Mouse (Mus musculus): ENCODE results near the gene Cdrt4. TPM values are rescaled to one million over a fixed set of nuclear protein-coding genes. Genes with fewer than 3 reads are reported as not detected.

The Cdrt4 gene
- polyA plus RNA-seq, 1 experiment from 2014 or later: not detected

DNA sequence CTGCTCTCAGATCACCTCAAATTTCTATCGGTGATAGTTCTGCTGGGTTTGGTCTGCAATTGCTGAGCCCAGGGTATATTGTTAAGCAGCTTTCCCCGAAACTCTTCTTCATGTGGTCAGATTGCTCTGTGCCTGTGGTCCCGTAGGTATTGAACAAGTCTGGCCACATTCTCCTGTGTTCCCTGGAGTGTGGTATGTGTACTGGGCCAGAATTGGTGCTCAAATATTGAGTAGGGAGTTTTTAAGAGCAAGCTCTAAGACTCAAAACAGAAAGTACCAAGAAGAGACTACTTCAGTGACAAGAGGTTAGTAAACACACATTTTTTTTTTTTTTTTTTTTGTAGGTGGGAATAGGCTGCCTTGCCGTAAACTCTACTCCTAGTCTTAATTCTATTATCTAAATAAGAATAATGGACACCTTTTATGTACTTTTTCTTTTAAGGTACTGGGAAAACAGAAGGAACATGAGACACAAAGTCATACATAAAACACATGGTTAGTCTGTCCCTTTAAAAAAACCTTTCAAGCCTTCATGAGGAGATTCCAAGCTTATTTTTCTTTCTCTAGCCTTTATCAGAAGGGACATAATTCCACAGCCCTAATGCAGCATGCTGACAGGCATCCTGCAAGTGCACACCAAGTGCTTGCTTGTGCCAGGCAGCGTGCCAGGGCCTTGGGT is 46.2 kb downstream of the Cdrt4 start:
- H3K4me3 ChIP-seq: no peak overlapping the region
- H3K9me3 ChIP-seq: no peaks in the 10 kb centered on the region
- ATAC-seq (ENCODE audit: extremely low read depth, insufficient number of reproducible peaks, low FRiP score, low TSS enrichment): no peak
- peaks cover 42% of the 10 kb centered on the region for H3K4me1 ChIP-seq
- WGBS: 62% methylated on average over 5 of the region's 5 CpGs
- no peaks in the 10 kb centered on the region for H3K27me3 ChIP-seq (replicated peaks)
- no peaks in the 10 kb centered on the region for H3K36me3 ChIP-seq
- peak overlapping the region; percentile 50; the same call in 1 of the 2 replicates for H3K9ac ChIP-seq
- H3K4me2 ChIP-seq: peak overlapping the region; percentile 45
- peak overlapping the region; percentile 86 for H3K27ac ChIP-seq (replicated peaks)

DNA sequence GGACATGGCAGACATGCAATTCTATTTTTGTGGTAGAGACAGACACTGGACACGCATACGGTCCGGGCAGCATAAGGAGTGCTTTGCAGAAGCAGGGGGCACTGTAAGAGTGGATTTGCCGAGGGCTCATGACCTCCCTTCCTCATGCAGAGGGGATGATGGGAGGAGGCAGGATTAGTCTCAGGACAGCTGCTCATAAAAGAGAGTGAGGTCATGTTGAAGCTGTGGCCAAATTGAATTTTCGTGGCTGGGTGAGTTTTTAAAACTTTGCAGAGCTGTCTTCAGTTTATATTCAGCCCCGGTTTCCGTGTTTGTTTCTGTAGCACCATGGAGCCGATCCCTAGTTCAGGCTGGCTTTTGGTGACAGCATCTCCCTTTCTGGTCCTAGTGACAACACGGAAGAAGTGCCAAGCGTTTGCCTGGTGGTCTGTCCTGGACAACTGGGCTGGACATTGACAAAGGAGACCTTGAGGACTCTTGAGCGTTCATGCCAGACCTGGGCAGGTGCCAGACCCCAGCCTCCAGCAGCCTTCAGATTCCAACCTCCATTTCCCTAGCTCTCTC is 46.8 kb downstream of the Cdrt4 start:
- H3K4me3 ChIP-seq: no peak overlapping the region
- H3K4me2 ChIP-seq: peak overlapping the region; percentile 45
- ATAC-seq (ENCODE audit: extremely low read depth, insufficient number of reproducible peaks, low FRiP score, low TSS enrichment): no peak
- WGBS: 29% methylated on average over 11 of the region's 11 CpGs
- H3K27ac ChIP-seq (replicated peaks): peak overlapping the region; percentile 86
- H3K4me1 ChIP-seq: peaks cover 42% of the 10 kb centered on the region
- H3K9me3 ChIP-seq: no peaks in the 10 kb centered on the region
- H3K36me3 ChIP-seq: no peaks in the 10 kb centered on the region
- no peaks in the 10 kb centered on the region for H3K27me3 ChIP-seq (replicated peaks)
- H3K9ac ChIP-seq: peak overlapping the region; percentile 50; the same call in 1 of the 2 replicates

DNA sequence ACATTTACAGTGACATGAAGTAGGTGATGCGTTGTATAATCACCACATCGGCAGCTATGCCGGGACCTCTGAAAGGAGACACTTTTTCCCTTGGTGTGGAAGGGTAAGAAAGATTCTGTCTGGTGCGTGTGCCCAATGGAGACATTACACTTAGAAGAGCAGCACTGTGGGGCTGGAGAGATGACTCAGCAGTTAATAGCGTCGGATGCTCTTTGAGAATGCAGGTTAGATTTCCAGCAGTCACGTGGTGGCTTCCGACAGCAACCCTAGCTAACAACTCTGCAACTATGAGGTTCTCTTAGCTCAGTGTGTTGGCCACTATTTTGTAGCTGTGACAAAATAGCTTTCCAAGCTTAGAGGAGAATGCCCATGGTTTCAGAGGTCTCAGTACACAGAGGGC is 49.1 kb downstream of the Cdrt4 start:
- 82% methylated on average over 8 of the region's 8 CpGs for WGBS
- no peak overlapping the region for H3K4me3 ChIP-seq
- H3K9ac ChIP-seq: no peak overlapping the region
- H3K9me3 ChIP-seq: no peaks in the 10 kb centered on the region
- no peaks in the 10 kb centered on the region for H3K36me3 ChIP-seq
- peaks cover 56% of the 10 kb centered on the region for H3K4me1 ChIP-seq
- no peak for ATAC-seq (ENCODE audit: extremely low read depth, insufficient number of reproducible peaks, low FRiP score, low TSS enrichment)
- H3K27ac ChIP-seq (replicated peaks): no peak overlapping the region
- H3K27me3 ChIP-seq (replicated peaks): no peaks in the 10 kb centered on the region
- H3K4me2 ChIP-seq: no peak overlapping the region

DNA sequence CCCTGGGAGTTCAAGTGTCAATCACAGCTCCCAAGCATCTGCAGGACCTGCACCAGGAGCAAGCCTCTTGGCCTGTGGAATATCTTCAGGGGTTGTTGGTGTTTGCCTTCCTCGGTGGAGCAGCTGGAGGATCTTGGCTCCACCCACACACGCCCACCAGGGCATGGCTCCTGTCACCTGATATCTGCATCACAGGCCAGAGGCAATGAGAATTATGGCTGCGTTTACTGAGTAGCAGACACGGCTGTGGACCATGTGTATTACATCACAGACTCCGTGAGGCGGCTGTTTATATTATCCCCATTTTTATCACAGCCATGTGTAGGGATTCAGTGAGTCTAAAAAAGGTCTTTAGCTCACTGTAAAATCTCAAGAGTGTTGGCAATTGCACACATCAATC is 53.6 kb downstream of the Cdrt4 start:
- H3K27ac ChIP-seq (replicated peaks): no peak overlapping the region
- no peak overlapping the region for H3K4me3 ChIP-seq
- H3K36me3 ChIP-seq: no peaks in the 10 kb centered on the region
- no peaks in the 10 kb centered on the region for H3K27me3 ChIP-seq (replicated peaks)
- H3K9ac ChIP-seq: no peak overlapping the region
- no peaks in the 10 kb centered on the region for H3K9me3 ChIP-seq
- 45% methylated on average over 6 of the region's 6 CpGs for WGBS
- no peak for ATAC-seq (ENCODE audit: extremely low read depth, insufficient number of reproducible peaks, low FRiP score, low TSS enrichment)
- peaks cover 18% of the 10 kb centered on the region for H3K4me1 ChIP-seq
- no peak overlapping the region for H3K4me2 ChIP-seq

DNA sequence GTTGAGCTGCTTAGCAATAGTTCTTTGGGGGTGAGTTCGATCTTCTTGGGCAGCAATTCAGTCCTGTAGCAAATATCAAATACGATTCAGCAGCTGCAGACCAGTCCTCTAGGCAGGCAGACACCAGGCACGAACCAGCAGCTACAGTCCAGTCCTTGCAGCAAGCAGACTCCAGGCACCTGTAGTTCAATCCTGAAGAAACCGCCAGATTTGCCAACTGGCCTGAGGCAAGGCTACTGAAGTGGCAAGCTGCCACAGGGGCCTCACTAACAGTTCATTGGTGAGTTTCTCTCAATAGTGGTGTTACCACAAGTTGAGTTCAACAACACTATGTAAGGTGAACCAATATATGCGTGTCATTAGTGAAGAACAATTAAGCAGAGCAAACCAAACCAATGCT is 56.4 kb downstream of the Cdrt4 start:
- no peaks in the 10 kb centered on the region for H3K9me3 ChIP-seq
- H3K9ac ChIP-seq: no peak overlapping the region
- peaks cover 18% of the 10 kb centered on the region for H3K4me1 ChIP-seq
- H3K27ac ChIP-seq (replicated peaks): no peak overlapping the region
- no peaks in the 10 kb centered on the region for H3K27me3 ChIP-seq (replicated peaks)
- no peak for ATAC-seq (ENCODE audit: extremely low read depth, insufficient number of reproducible peaks, low FRiP score, low TSS enrichment)
- no peaks in the 10 kb centered on the region for H3K36me3 ChIP-seq
- 79% methylated on average over 5 of the region's 5 CpGs for WGBS
- H3K4me2 ChIP-seq: no peak overlapping the region
- no peak overlapping the region for H3K4me3 ChIP-seq

DNA sequence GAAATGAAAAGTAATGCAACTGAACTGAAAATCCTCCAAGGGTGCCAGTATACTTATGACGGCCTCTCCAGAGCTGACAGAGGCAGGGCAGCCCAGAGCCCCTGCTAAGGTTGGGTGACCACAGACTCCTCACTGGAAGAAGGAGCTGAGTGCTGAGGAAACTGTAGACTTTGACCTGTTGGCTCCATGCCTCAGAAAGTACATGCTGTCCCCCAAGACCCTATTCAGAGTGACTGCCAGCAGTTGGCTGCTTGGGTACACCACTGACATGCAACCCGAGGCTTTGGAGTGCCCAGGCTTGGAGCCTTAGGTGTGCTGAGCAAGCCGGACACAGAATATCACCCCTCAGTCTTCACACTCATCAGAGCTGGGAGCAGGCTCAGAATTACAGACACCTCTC is 57.0 kb downstream of the Cdrt4 start:
- no peak; the same call in 1 of the 2 replicates for ATAC-seq (ENCODE audit: extremely low read depth, insufficient number of reproducible peaks, low FRiP score, low TSS enrichment)
- peaks cover 18% of the 10 kb centered on the region for H3K4me1 ChIP-seq
- no peak overlapping the region for H3K9ac ChIP-seq
- no peaks in the 10 kb centered on the region for H3K36me3 ChIP-seq
- no peak overlapping the region for H3K4me2 ChIP-seq
- H3K27me3 ChIP-seq (replicated peaks): no peaks in the 10 kb centered on the region
- H3K27ac ChIP-seq (replicated peaks): no peak overlapping the region
- H3K9me3 ChIP-seq: no peaks in the 10 kb centered on the region
- 72% methylated on average over 3 of the region's 3 CpGs for WGBS
- H3K4me3 ChIP-seq: no peak overlapping the region

DNA sequence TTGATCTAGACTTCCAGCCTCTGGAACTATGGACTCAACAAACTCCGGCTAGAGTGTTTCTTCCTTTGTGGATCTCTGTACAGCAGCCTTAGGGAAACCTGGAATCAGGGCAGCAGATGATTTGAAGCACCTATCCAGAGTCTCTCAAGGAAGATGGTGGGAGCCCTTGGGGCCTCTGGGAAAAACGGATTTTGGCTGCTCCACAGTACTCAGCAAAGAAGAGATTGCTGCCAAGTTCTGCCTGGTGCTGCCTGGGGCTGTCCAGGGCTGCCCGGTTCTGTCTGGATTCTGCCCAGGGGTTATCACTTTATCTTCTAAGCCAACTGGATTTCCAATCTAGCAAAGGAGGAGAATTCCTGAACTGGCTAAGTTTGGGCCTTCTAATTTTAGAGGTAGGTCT is 58.8 kb downstream of the Cdrt4 start:
- WGBS: 65% methylated on average over 3 of the region's 3 CpGs
- no peak overlapping the region for H3K4me2 ChIP-seq
- H3K36me3 ChIP-seq: no peaks in the 10 kb centered on the region
- no peaks in the 10 kb centered on the region for H3K27me3 ChIP-seq (replicated peaks)
- ATAC-seq (ENCODE audit: extremely low read depth, insufficient number of reproducible peaks, low FRiP score, low TSS enrichment): no peak
- H3K9me3 ChIP-seq: no peaks in the 10 kb centered on the region
- H3K4me3 ChIP-seq: no peak overlapping the region
- no peak overlapping the region for H3K9ac ChIP-seq
- no peak overlapping the region for H3K27ac ChIP-seq (replicated peaks)
- peaks cover 5% of the 10 kb centered on the region for H3K4me1 ChIP-seq

DNA sequence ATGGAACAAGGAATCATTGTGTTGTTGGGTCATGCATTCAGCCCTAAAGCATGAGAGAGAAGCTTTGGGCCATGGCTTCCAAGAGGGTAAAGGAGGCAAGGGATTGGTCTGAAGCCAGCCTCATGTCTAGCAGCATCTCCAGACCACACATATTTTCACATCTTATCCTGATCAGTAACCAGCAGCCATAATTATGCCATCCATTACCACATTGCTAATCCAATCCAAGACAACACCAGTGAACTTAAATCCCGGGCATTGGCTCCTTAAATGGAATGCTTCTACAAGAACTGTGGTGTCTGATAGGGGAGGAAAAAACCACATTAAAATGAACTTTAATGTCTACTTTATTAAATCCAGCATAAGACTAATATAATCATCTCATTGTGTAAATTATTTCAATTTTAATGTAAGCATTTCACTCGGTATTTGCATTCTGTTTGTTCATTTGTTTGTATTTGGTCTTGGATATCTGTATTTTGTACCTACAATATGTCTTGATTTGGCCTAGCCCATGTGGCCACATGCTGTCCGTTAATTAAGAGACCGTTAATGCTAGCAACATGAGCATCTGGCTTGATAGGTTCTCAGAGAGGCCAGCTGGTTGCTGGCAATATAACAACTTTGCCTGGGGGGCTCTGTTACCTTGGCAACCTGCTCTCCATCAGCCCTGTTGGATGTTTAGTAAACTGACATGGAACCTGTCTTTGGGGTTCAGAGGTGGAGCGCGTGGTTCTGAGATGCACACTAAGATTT is 66.5 kb downstream of the Cdrt4 start:
- no peaks in the 10 kb centered on the region for H3K36me3 ChIP-seq
- ATAC-seq (ENCODE audit: extremely low read depth, insufficient number of reproducible peaks, low FRiP score, low TSS enrichment): no peak
- no peaks in the 10 kb centered on the region for H3K9me3 ChIP-seq
- no peak overlapping the region for H3K4me3 ChIP-seq
- no peak overlapping the region for H3K9ac ChIP-seq
- no peak overlapping the region for H3K27ac ChIP-seq (replicated peaks)
- peaks cover 4% of the 10 kb centered on the region; the same call in 1 of the 2 replicates for H3K4me1 ChIP-seq
- no peak overlapping the region for H3K4me2 ChIP-seq
- H3K27me3 ChIP-seq (replicated peaks): no peaks in the 10 kb centered on the region
- 86% methylated on average over 6 of the region's 6 CpGs for WGBS

DNA sequence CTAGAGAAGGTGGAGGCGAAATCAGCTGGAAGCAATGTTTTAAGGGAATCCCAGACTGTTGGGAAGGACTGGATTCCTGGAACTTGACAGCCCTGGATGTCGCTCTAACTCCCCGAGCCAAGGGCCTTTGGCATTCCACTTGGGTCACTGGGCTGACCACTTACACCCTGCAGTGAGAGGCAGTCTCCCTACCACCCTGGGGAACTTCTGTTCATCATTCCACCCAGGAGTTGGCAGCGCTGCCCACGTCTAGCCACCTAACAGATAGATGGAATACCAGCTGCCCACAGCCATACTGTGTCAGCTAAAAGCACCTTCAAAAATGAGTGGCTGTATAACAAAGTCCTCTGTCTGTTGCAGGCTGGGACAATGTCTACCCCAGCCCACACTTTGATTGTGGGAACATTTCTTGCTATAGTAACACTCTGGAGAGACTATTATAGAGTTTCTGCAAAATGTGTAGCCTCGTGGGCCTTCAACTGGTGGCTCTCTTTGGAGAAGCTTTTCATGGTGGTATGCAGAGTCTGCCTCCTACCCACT is 67.2 kb downstream of the Cdrt4 start:
- H3K9ac ChIP-seq: no peak overlapping the region
- no peak overlapping the region for H3K4me3 ChIP-seq
- H3K9me3 ChIP-seq: no peaks in the 10 kb centered on the region
- no peak overlapping the region for H3K27ac ChIP-seq (replicated peaks)
- no peaks in the 10 kb centered on the region for H3K36me3 ChIP-seq
- H3K4me2 ChIP-seq: no peak overlapping the region
- WGBS: 76% methylated on average over 6 of the region's 6 CpGs
- ATAC-seq (ENCODE audit: extremely low read depth, insufficient number of reproducible peaks, low FRiP score, low TSS enrichment): no peak
- peaks cover 4% of the 10 kb centered on the region; the same call in 1 of the 2 replicates for H3K4me1 ChIP-seq
- no peaks in the 10 kb centered on the region for H3K27me3 ChIP-seq (replicated peaks)

DNA sequence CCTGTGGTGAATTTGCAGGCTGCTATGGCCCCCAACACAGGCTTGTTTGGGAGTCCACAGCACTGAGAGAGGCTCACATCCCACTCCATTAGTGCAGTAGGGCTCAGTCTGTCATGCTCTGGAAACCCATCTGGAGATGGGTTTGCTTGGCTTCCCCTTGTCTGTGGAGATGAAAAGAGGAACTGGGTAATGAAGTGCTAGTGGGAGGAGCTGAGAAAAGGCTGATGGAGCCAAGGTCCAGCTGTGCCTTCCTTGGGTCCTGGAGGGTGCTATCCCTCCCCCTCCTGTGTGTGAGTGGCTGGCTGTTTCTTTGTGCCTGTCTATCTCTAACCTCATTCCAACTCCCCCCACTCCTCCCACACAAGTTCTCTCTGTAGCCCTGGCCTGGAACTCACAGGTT is 69.6 kb downstream of the Cdrt4 start:
- H3K36me3 ChIP-seq: no peaks in the 10 kb centered on the region
- H3K9ac ChIP-seq: no peak overlapping the region
- no peaks in the 10 kb centered on the region for H3K9me3 ChIP-seq
- no peak overlapping the region for H3K4me3 ChIP-seq
- H3K27me3 ChIP-seq (replicated peaks): no peaks in the 10 kb centered on the region; the same call in 1 of the 2 replicates
- no peak overlapping the region for H3K27ac ChIP-seq (replicated peaks)
- no peak for ATAC-seq (ENCODE audit: extremely low read depth, insufficient number of reproducible peaks, low FRiP score, low TSS enrichment)
- H3K4me1 ChIP-seq: peaks cover 25% of the 10 kb centered on the region
- H3K4me2 ChIP-seq: no peak overlapping the region

DNA sequence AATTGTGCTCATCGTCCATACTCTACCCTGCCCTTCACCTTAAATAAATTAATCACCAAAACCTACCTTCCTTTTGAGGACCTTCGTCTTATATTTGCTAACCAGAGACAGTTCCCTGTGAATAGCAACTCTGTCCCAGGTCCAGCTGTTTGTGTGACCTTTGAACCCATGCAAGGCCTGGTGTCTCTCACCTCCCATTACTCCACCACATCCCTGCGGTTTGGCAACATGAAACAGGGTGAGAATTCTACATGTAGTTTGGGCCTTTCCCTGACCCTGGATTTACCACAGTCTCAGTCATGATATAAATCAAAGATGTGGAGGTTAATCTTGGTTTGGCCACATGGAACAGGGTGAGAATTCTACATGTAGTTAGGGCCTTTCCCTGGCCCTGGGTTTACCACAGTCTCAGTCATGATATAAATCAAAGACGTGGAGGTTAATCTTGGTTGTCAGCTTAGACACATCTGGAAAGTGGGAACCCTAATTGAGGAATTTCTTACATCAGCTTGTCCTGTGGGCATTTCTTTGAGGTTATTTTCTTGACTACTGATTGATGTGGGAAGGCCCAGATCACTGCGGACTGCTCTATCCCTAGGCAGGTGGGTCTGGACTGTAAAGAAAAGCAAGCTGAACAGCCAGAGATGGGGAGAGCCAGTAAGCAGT is 70.3 kb downstream of the Cdrt4 start:
- H3K9me3 ChIP-seq: no peaks in the 10 kb centered on the region
- ATAC-seq (ENCODE audit: extremely low read depth, insufficient number of reproducible peaks, low FRiP score, low TSS enrichment): no peak
- H3K4me3 ChIP-seq: no peak overlapping the region
- H3K9ac ChIP-seq: no peak overlapping the region
- no peak overlapping the region for H3K4me2 ChIP-seq
- no peak overlapping the region for H3K27ac ChIP-seq (replicated peaks)
- 64% methylated on average over 5 of the region's 5 CpGs for WGBS
- H3K36me3 ChIP-seq: no peaks in the 10 kb centered on the region
- H3K4me1 ChIP-seq: peaks cover 26% of the 10 kb centered on the region
- no peaks in the 10 kb centered on the region; the same call in 1 of the 2 replicates for H3K27me3 ChIP-seq (replicated peaks)
